Mouse (Mus musculus) heart, postnatal 0 days (tissue): ENCODE data around the gene Ltbp1. TPM values are rescaled to one million over a fixed set of nuclear protein-coding genes. Genes with fewer than 3 reads are reported as not detected.

Experiments
- ATAC-seq: fragments of 200-750 bp; cut with Nextera tagmentation; 2 replicates; pipeline ENCODE4 v1.8.0; 2017; ENCODE audit warnings: low read depth, moderate number of reproducible peaks, moderate library complexity; ENCODE audit not compliant: insufficient read depth
- DNase-seq: peaks from one replicate; pipeline ENCODE4 v3.0.0-alpha.2; 2016; ENCODE audit warnings: low spot score
- H3K27ac ChIP-seq: fragments of 300-500 bp; sonication (generic); 2 replicates; pipeline ENCODE4 v1.5.1; 2014; ENCODE audit warnings: low read depth, mild to moderate bottlenecking
- H3K27me3 ChIP-seq: fragments of 300-500 bp; sonication (generic); 2 replicates; pipeline ENCODE4 v1.6.1; 2014; ENCODE audit warnings: low read length, mixed read lengths; ENCODE audit not compliant: control insufficient read depth, insufficient read depth
- H3K36me3 ChIP-seq: fragments of 300-500 bp; sonication (generic); replicated peaks from 2 replicates; pipeline ENCODE4 v1.6.1; 2014; ENCODE audit warnings: low read length, mixed read lengths; ENCODE audit not compliant: control insufficient read depth, insufficient read depth
- H3K4me1 ChIP-seq: fragments of 300-500 bp; sonication (generic); 2 replicates; pipeline ENCODE4 v1.6.1; 2014; ENCODE audit warnings: antibody characterized with exemption; ENCODE audit not compliant: control insufficient read depth, insufficient read depth
- H3K4me2 ChIP-seq: fragments of 300-500 bp; sonication (generic); 2 replicates; pipeline ENCODE4 v1.6.1; 2014; ENCODE audit warnings: low read depth, mild to moderate bottlenecking, low read length, moderate library complexity
- H3K4me3 ChIP-seq: fragments of 300-500 bp; sonication (generic); 2 replicates; pipeline ENCODE4 v1.5.1; 2014; ENCODE audit warnings: low read depth, low read length
- H3K9ac ChIP-seq: fragments of 300-500 bp; sonication (generic); replicated peaks from 2 replicates; pipeline ENCODE4 v1.6.1; 2014; ENCODE audit warnings: low read depth, low read length, mixed read lengths
- H3K9me3 ChIP-seq: fragments of 300-500 bp; sonication (generic); replicated peaks from 2 replicates; pipeline ENCODE4 v1.6.1; 2016; ENCODE audit warnings: low read length; ENCODE audit not compliant: control insufficient read depth
- CTCF ChIP-seq: IDR thresholded peaks from 2 replicates; pipeline ENCODE4 v1.5.1; 2016; ENCODE audit warnings: antibody characterized with exemption, control low read depth, low read depth
- EP300 ChIP-seq: IDR thresholded peaks from 2 replicates; pipeline ENCODE4 v1.6.1; 2016; ENCODE audit warnings: antibody characterized with exemption, low read depth
- WGBS: fragments of 180-500 bp; shearing (Covaris S2); extraction: QIAGEN DNeasy Blood & Tissue Kit; methylation state at CpG from one replicate; pipeline ENCODE4 v1.1.7; 2014; 5-methylcytosine and 5-hydroxymethylcytosine counted together
- polyA plus RNA-seq: library from polyadenylated mRNA; unstranded; fragments of >200 nt; fragmentation: Nextera tagmentation; extraction: Ambion mirVana; gene quantifications from 2 replicates; pipeline ENCODE4 v1.2.1, GENCODE M21; 2015
- total RNA-seq: library from RNA; depleted of rRNA; stranded (reverse); fragments of >200 nt; gene quantifications from 2 replicates; pipeline ENCODE4 v1.2.3, GENCODE M21; 2014; ENCODE audit warnings: low replicate concordance

Ltbp1 gene
- total and polyA plus RNA-seq, 2 experiments from 2014 or later: 11.8 to 43.0 TPM

DNA sequence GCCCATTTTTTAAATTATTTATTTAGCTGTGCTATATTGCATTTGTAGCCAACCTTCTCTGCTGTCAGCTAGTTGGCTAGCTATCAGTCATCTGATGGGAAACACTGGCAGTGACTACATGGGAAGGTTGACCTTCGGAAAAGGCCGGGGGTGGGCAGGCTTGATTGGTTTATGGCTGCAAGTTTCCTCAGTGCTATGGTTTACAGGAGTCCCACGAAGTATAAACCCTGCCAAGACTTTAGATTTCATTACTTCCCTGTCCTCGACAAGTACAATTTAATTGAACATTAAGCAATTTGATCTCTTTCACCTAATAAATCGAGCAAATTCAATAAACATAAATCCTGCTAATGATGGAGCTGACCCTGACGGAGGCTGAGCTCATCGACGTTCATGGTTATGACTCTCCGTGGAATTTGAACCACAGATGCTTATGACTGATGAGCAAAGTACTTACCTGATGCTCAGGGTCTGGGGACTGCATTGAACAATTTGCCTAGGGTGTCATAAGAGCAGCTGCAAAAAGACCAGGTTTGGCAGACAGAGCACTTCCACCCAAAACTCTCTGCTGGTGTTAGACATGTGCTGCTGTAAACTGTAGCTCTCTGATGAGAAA lies 373.0 kb downstream of the Ltbp1 start:
- Histone ChIP-seq H3K36me3 (no peaks in the 10 kb centered on the region), H3K4me1 (0 out of 2 replicates have a peak, but pooled peaks cover 5% of the 10 kb centered on the region), H3K9me3 (no peaks in the 10 kb centered on the region), H3K27ac (no peak overlapping the region), H3K4me2 (no peak overlapping the region), H3K27me3 (no peaks in the 10 kb centered on the region), H3K9ac (no peak overlapping the region), H3K4me3 (no peak overlapping the region)
- ATAC-seq: no peak
- TF ChIP-seq CTCF (no peak), EP300 (no peak)
- DNase-seq: no peak
- 87% methylated on average over 9 of the region's 9 CpGs for whole genome bisulfite sequencing

- ATAC-seq (no peak), DNase-seq (no peak)
- no peaks in the 10 kb centered on the region for H3K27me3 ChIP-seq
- no peak overlapping the region for H3K4me3 ChIP-seq
- no peaks in the 10 kb centered on the region for H3K4me1 ChIP-seq
- no peak overlapping the region for H3K9ac ChIP-seq
- no peak for TF ChIP-seq EP300
- TF ChIP-seq CTCF: no peak
- H3K36me3 ChIP-seq: no peaks in the 10 kb centered on the region
- no peak overlapping the region for H3K4me2 ChIP-seq
- H3K9me3 ChIP-seq: no peaks in the 10 kb centered on the region
- 45% methylated on average over 2 of the region's 2 CpGs for WGBS
- no peak overlapping the region for H3K27ac ChIP-seq
Observed at GRCm38 (mm10) chr17:75380167-75380566, 374.8 kb downstream of the Ltbp1 start.

GRCm38 (mm10) chr17:75388402-75388801 lies 383.0 kb downstream of the Ltbp1 start:
- Histone ChIP-seq H3K36me3 (peaks cover 13% of the 10 kb centered on the region; the same call in 1 of the 2 replicates), H3K27me3 (no peaks in the 10 kb centered on the region), H3K4me3 (no peak overlapping the region), H3K9ac (no peak overlapping the region), H3K27ac (no peak overlapping the region), H3K4me2 (no peak overlapping the region), H3K4me1 (no peaks in the 10 kb centered on the region), H3K9me3 (no peaks in the 10 kb centered on the region)
- 80% methylated on average over 4 of the region's 4 CpGs for WGBS
- DNase-seq (no peak), ATAC-seq (no peak)
- TF ChIP-seq EP300: no peak
- no peak for TF ChIP-seq CTCF

DNA sequence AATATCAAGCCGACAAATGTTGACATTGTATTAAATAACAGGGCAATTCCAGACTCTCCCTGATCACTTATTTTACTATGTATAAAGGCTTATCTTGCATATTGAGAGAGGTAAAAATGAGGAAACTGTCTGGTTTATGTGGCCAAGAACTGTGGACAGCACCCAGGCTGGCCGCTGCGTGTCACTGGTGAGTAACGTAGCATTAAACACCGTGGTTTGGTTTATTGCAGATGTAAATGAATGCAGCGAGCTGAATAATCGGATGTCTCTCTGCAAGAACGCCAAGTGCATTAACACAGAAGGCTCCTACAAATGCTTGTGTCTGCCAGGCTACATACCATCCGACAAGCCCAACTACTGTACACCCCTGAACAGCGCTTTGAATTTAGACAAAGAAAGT lies 384.8 kb downstream of the Ltbp1 start:
- TF ChIP-seq CTCF (no peak), EP300 (no peak)
- no peak for ATAC-seq
- Histone ChIP-seq H3K4me2 (no peak overlapping the region), H3K27me3 (no peaks in the 10 kb centered on the region), H3K27ac (no peak overlapping the region), H3K4me1 (no peaks in the 10 kb centered on the region), H3K9me3 (no peaks in the 10 kb centered on the region), H3K9ac (no peak overlapping the region), H3K36me3 (peaks cover 13% of the 10 kb centered on the region; the same call in 1 of the 2 replicates), H3K4me3 (no peak overlapping the region)
- WGBS: 95% methylated on average over 10 of the region's 10 CpGs
- DNase-seq: no peak

- no peaks in the 10 kb centered on the region for H3K27me3 ChIP-seq
- no peak overlapping the region for H3K27ac ChIP-seq
- DNase-seq (no peak), ATAC-seq (no peak)
- H3K9ac ChIP-seq: no peak overlapping the region
- H3K36me3 ChIP-seq: peaks cover 13% of the 10 kb centered on the region; the same call in 1 of the 2 replicates
- no peaks in the 10 kb centered on the region for H3K9me3 ChIP-seq
- H3K4me2 ChIP-seq: no peak overlapping the region
- no peak overlapping the region for H3K4me3 ChIP-seq
- no peaks in the 10 kb centered on the region for H3K4me1 ChIP-seq
- TF ChIP-seq CTCF: no peak
- TF ChIP-seq EP300: no peak
- 76% methylated on average over 6 of the region's 6 CpGs for WGBS
Observed at GRCm38 (mm10) chr17:75391429-75392192, 386.2 kb downstream of the Ltbp1 start.
